In genomic region chr19:45076036-45076575, GRCm38 (mm10) we compare ENCODE assay signal across 8 mouse cellular contexts. TPM values are rescaled to one million over a fixed set of nuclear protein-coding genes. Genes with fewer than 3 reads are reported as not detected.
DNase-seq lines count a peak whose midpoint lies in the region; ATAC-seq lines count a peak whose summit lies in the region.

No protein-coding gene starts in this region.

- H3K4me1 ChIP-seq in liver, embryonic 12.5 days: peaks cover 53% of the 10 kb centered on the region
- peaks cover 33% of the 10 kb centered on the region for H3K4me1 ChIP-seq in stomach, embryonic 16.5 days (ENCODE audit: control insufficient read depth, insufficient read depth, low read length)

- ATAC-seq in CD4-positive, CD25-positive, alpha-beta regulatory T cell, adult 4 months: no peak
- ATAC-seq in liver, embryonic 12.5 days: no peak
- ATAC-seq in stomach, embryonic 16.5 days (ENCODE audit: insufficient read depth, low FRiP score): no peak

- H3K27ac ChIP-seq in liver, embryonic 12.5 days: no peak overlapping the region
- no peak overlapping the region for H3K27ac ChIP-seq in stomach, embryonic 16.5 days (ENCODE audit: low read length)

- DNase-seq in CD4-positive, CD25-positive, alpha-beta regulatory T cell, adult 2 months (ENCODE audit: low read depth, low spot score): peak; percentile 56
- peak; percentile 41 for DNase-seq in testis, postnatal 10 days (ENCODE audit: low spot score)
- no peak for DNase-seq in testis, postnatal 14 days (ENCODE audit: low spot score)
- DNase-seq in thymus, postnatal 10 days (ENCODE audit: low spot score in 2 of 2): no peak
- DNase-seq in left cerebral cortex, adult 18-20 months (ENCODE audit: low spot score in 2 of 2): no peak

- peak overlapping the region; percentile 95 for H3K4me2 ChIP-seq in liver, embryonic 12.5 days
- H3K4me2 ChIP-seq in stomach, embryonic 16.5 days (ENCODE audit: low read depth, low read length): peak overlapping the region; percentile 98

- WGBS in liver, embryonic 12.5 days (ENCODE audit: insufficient replicate concordance): 11% methylated on average over 17 of the region's 17 CpGs
- 14% methylated on average over 17 of the region's 17 CpGs for WGBS in stomach, embryonic 16.5 days

- H3K9me3 ChIP-seq in liver, embryonic 12.5 days (replicated peaks): no peaks in the 10 kb centered on the region
- no peaks in the 10 kb centered on the region for H3K9me3 ChIP-seq in stomach, embryonic 16.5 days (replicated peaks; ENCODE audit: control insufficient read depth, low read length)

- H3K9ac ChIP-seq in liver, embryonic 12.5 days: peak overlapping the region; percentile 89
- H3K9ac ChIP-seq in stomach, embryonic 16.5 days (ENCODE audit: low read length): peak overlapping the region; percentile 93

- peaks cover 61% of the 10 kb centered on the region for H3K27me3 ChIP-seq in liver, embryonic 12.5 days (replicated peaks)
- H3K27me3 ChIP-seq in stomach, embryonic 16.5 days (ENCODE audit: control insufficient read depth, insufficient read depth, low read length): peaks cover 45% of the 10 kb centered on the region

- no peaks in the 10 kb centered on the region for H3K36me3 ChIP-seq in liver, embryonic 12.5 days
- no peaks in the 10 kb centered on the region for H3K36me3 ChIP-seq in stomach, embryonic 16.5 days (ENCODE audit: control insufficient read depth, insufficient read depth, low read length)

- H3K4me3 ChIP-seq in liver, embryonic 12.5 days: peak overlapping the region; percentile 71
- peak overlapping the region; percentile 75 for H3K4me3 ChIP-seq in stomach, embryonic 16.5 days (replicated peaks; ENCODE audit: low read length)

RNA-seq across cellular contexts. Expression of gene Kazald1, which starts 1.1 kb away (rescaled TPM):
- 1 to 10 TPM in 1 of 2 experiments, under 1 TPM in 1; 0.76 to 1.2 TPM for polyA plus RNA-seq in CD4-positive, CD25-positive, alpha-beta regulatory T cell, adult 4 months (2017; shearing (Covaris generic))
- 0.18 and 0.35 TPM in 2 replicates for polyA plus RNA-seq in liver, embryonic 12.5 days (2016; fragmentation: Nextera tagmentation; extraction: Ambion mirVana)
- 22.9 and 41.4 TPM in 2 replicates for polyA plus RNA-seq in stomach, embryonic 16.5 days (2015; fragmentation: Nextera tagmentation; extraction: Ambion mirVana)
- 1 to 10 TPM; 6.7 to 7.3 TPM for total RNA-seq in left cerebral cortex, adult 18-20 months (2021)

RNA-seq across cellular contexts. Expression of gene Sfxn3, which starts 28.8 kb away (rescaled TPM):
- polyA plus RNA-seq in CD4-positive, CD25-positive, alpha-beta regulatory T cell, adult 4 months (2017; shearing (Covaris generic)): 100 to 1,000 TPM in 1 of 2 experiments, 10 to 100 TPM in 1; 92.5 to 132 TPM
- polyA plus RNA-seq in liver, embryonic 12.5 days (2016; fragmentation: Nextera tagmentation; extraction: Ambion mirVana): 4.1 TPM in 2 replicates
- polyA plus RNA-seq in stomach, embryonic 16.5 days (2015; fragmentation: Nextera tagmentation; extraction: Ambion mirVana): 28.3 and 29.8 TPM in 2 replicates
- 100 to 1,000 TPM; 118 to 125 TPM for total RNA-seq in left cerebral cortex, adult 18-20 months (2021)

RNA-seq across cellular contexts. Expression of gene Pdzd7, which starts 30.6 kb away (rescaled TPM):
- not detected for polyA plus RNA-seq in CD4-positive, CD25-positive, alpha-beta regulatory T cell, adult 4 months (2017; shearing (Covaris generic))
- not detected in 2 replicates for polyA plus RNA-seq in liver, embryonic 12.5 days (2016; fragmentation: Nextera tagmentation; extraction: Ambion mirVana)
- 0.21 and 0.48 TPM in 2 replicates for polyA plus RNA-seq in stomach, embryonic 16.5 days (2015; fragmentation: Nextera tagmentation; extraction: Ambion mirVana)
- 1 to 10 TPM; 4.3 to 5.6 TPM for total RNA-seq in left cerebral cortex, adult 18-20 months (2021)

Comparison
In these comparisons a context has a peak if more than half of its experiments do, and no peak if none do; other contexts are left out.
1. DNase-seq: peak in CD4-positive, CD25-positive, alpha-beta regulatory T cell, adult 2 months (single experiment) and testis, postnatal 10 days (single experiment); none in testis, postnatal 14 days (single experiment), thymus, postnatal 10 days (0 of 2) and left cerebral cortex, adult 18-20 months (0 of 2).
2. RNA of gene Kazald1, which starts 1.1 kb away (polyA plus RNA-seq): 22.9 to 41.4 TPM in stomach, embryonic 16.5 days; 0.76 to 1.2 TPM in CD4-positive, CD25-positive, alpha-beta regulatory T cell, adult 4 months and 0.18 to 0.35 TPM in liver, embryonic 12.5 days; every median in the first group is over 10 times any median in the second.